25 mouse cellular contexts compared by ENCODE assay signal in the genomic region with DNA sequence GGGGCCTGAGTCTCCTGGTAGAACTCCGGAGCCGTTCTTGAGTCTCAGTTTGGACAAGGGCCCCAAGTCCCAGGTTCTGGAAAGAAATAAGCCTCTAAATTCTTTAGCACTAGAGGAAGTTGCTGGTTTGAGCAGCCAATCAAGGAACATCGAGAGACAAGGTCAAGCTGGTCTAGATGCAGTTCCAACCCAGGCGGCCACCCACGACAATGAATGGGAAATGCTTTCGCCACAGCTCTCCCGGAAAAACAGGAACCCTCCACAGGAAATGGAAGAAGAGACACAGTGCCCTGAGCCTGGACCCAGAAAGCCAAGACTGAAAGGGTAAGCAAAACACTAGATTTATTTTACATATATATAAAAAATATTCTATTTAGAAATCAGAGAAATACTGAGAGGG.
DNase-seq lines count a peak whose midpoint lies in the region; ATAC-seq and TF ChIP-seq lines count a peak whose summit lies in the region.
"Had no signal": no experiment of that assay in that cellular context is flagged by ENCODE, and none has a peak within 500 bp of the region (broad histone marks: within the 10 kb centered on the region; RNA-seq: fewer than 3 reads in every experiment).

No protein-coding gene starts in this region.

- no peak for ATAC-seq in heart, embryonic 12.5 days (ENCODE audit: insufficient number of reproducible peaks, low FRiP score)
- ATAC-seq in lung, postnatal 0 days, result no peak
- ATAC-seq: forebrain, postnatal 0 days; intestine, embryonic 15.5 days; liver, embryonic 12.5 days; midbrain, embryonic 16.5 days had no signal

- no peaks in the 10 kb centered on the region for H3K27me3 ChIP-seq in heart, embryonic 12.5 days (replicated peaks)
- H3K27me3 ChIP-seq in lung, postnatal 0 days (replicated peaks; ENCODE audit: insufficient read depth, low read length), result no peaks in the 10 kb centered on the region
- H3K27me3 ChIP-seq: hindbrain, embryonic 15.5 days; intestine, embryonic 15.5 days; liver, embryonic 12.5 days; lung, embryonic 15.5 days; neural tube, embryonic 13.5 days; stomach, embryonic 15.5 days had no signal

- no peak for TF ChIP-seq EP300 in lung, postnatal 0 days (IDR thresholded peaks at IDR 0.05)

- H3K9ac ChIP-seq in heart, embryonic 12.5 days, result no peak overlapping the region
- no peak overlapping the region for H3K9ac ChIP-seq in lung, postnatal 0 days (replicated peaks; ENCODE audit: low read depth)
- H3K9ac ChIP-seq: forebrain, postnatal 0 days; hindbrain, embryonic 15.5 days; intestine, embryonic 15.5 days; liver, embryonic 12.5 days; lung, embryonic 15.5 days; neural tube, embryonic 13.5 days; stomach, embryonic 15.5 days had no signal

- H3K36me3 ChIP-seq in heart, embryonic 12.5 days, result no peaks in the 10 kb centered on the region
- no peaks in the 10 kb centered on the region for H3K36me3 ChIP-seq in lung, postnatal 0 days (ENCODE audit: insufficient read depth, low read length)
- H3K36me3 ChIP-seq: forebrain, embryonic 10.5 days; hindbrain, embryonic 15.5 days; intestine, embryonic 15.5 days; liver, embryonic 12.5 days; lung, embryonic 15.5 days; neural tube, embryonic 13.5 days; stomach, embryonic 15.5 days had no signal

- no peaks in the 10 kb centered on the region for H3K4me1 ChIP-seq in heart, embryonic 12.5 days (replicated peaks)
- H3K4me1 ChIP-seq in lung, postnatal 0 days (ENCODE audit: insufficient read depth, low read depth, low read length), result no peaks in the 10 kb centered on the region
- H3K4me1 ChIP-seq in bone marrow macrophage, adult 2 months (ENCODE audit: control insufficient read depth, insufficient read depth, low read length), result peaks cover 12% of the 10 kb centered on the region
- H3K4me1 ChIP-seq: forebrain, embryonic 10.5 days; hindbrain, embryonic 15.5 days; intestine, embryonic 15.5 days; liver, embryonic 12.5 days; lung, embryonic 15.5 days; neural tube, embryonic 13.5 days; stomach, embryonic 15.5 days had no signal

- no peak for TF ChIP-seq POLR2A in bone marrow macrophage, adult 2 months (IDR thresholded peaks at IDR 0.05; ENCODE audit: borderline replicate concordance, low read depth, low read length)

- H3K4me2 ChIP-seq in heart, embryonic 12.5 days, result no peak overlapping the region
- H3K4me2 ChIP-seq in lung, postnatal 0 days (replicated peaks; ENCODE audit: low read depth, low read length), result no peak overlapping the region
- H3K4me2 ChIP-seq: hindbrain, embryonic 15.5 days; intestine, embryonic 15.5 days; liver, embryonic 12.5 days; lung, embryonic 15.5 days; neural tube, embryonic 13.5 days; stomach, embryonic 15.5 days had no signal

- no peak for TF ChIP-seq CTCF in lung, postnatal 0 days (IDR thresholded peaks at IDR 0.05)
- no peak for TF ChIP-seq CTCF in bone marrow macrophage, adult 2 months (IDR thresholded peaks at IDR 0.05; ENCODE audit: low read depth, low read length)

- no peak overlapping the region for H3K27ac ChIP-seq in heart, embryonic 12.5 days (ENCODE audit: poor library complexity, severe bottlenecking)
- no peak overlapping the region for H3K27ac ChIP-seq in lung, postnatal 0 days (ENCODE audit: low read length)
- peak overlapping the region; percentile 31; the same call in 1 of the 2 replicates for H3K27ac ChIP-seq in bone marrow macrophage, adult 2 months (ENCODE audit: insufficient read depth, low read depth, low read length)
- H3K27ac ChIP-seq: forebrain, embryonic 10.5 days; heart, adult 2 months; hindbrain, embryonic 15.5 days; intestine, embryonic 15.5 days; liver, embryonic 12.5 days; lung, embryonic 15.5 days; neural tube, embryonic 13.5 days; stomach, embryonic 15.5 days had no signal

- no peaks in the 10 kb centered on the region for H3K9me3 ChIP-seq in heart, embryonic 12.5 days (replicated peaks)
- H3K9me3 ChIP-seq in lung, postnatal 0 days (ENCODE audit: low read length), result no peaks in the 10 kb centered on the region
- H3K9me3 ChIP-seq: forebrain, embryonic 10.5 days; hindbrain, embryonic 15.5 days; intestine, embryonic 15.5 days; liver, embryonic 12.5 days; lung, embryonic 15.5 days; neural tube, embryonic 13.5 days; stomach, embryonic 15.5 days had no signal

- 76% methylated on average over 7 of the region's 7 CpGs for WGBS in heart, embryonic 12.5 days
- WGBS in lung, postnatal 0 days, result 77% methylated on average over 7 of the region's 7 CpGs

- no peak overlapping the region for H3K4me3 ChIP-seq in heart, embryonic 12.5 days
- no peak overlapping the region for H3K4me3 ChIP-seq in lung, postnatal 0 days (ENCODE audit: low read depth, low read length)
- no peak overlapping the region for H3K4me3 ChIP-seq in bone marrow macrophage, adult 2 months (ENCODE audit: insufficient read depth, low read length)
- H3K4me3 ChIP-seq: forebrain, embryonic 10.5 days; heart, adult 2 months; hindbrain, embryonic 15.5 days; intestine, embryonic 15.5 days; liver, embryonic 12.5 days; lung, embryonic 15.5 days; myocyte; neural tube, embryonic 13.5 days; stomach, embryonic 15.5 days had no signal

- peak; percentile 96 for DNase-seq in heart, adult 11 months
- peak; percentile 7 for DNase-seq in lung, postnatal 0 days (ENCODE audit: low spot score)
- no peak for DNase-seq in lung, postnatal 10 days
- peak; percentile 13 for DNase-seq in skeletal muscle tissue, adult 2 months (ENCODE audit: low read depth, low spot score)
- DNase-seq in spleen, adult 12 weeks (ENCODE audit: low spot score), result no peak
- no peak for DNase-seq in urinary bladder, postnatal 36 days (ENCODE audit: low spot score in 2 of 2)
- DNase-seq: cerebellum, adult 11-12 months; cerebellum, postnatal 10 days; forebrain, postnatal 0 days; kidney, adult 9 months; kidney, postnatal 25 days; layer of hippocampus, postnatal 36 days; thymus, postnatal 25 days had no signal

Comparison
In these comparisons a context has a peak if more than half of its experiments do, and no peak if none do; other contexts are left out.
1. DNase-seq: peak in heart, adult 11 months (single experiment), lung, postnatal 0 days (single experiment) and skeletal muscle tissue, adult 2 months (single experiment); none in lung, postnatal 10 days (single experiment), spleen, adult 12 weeks (single experiment) and urinary bladder, postnatal 36 days (0 of 2).